In genomic region chr2:33884623-33885263, GRCm38 (mm10) we compare ENCODE assay signal across 8 mouse cellular contexts. TPM values are rescaled to one million over a fixed set of nuclear protein-coding genes. Genes with fewer than 3 reads are reported as not detected.
DNase-seq lines count a peak whose midpoint lies in the region; ATAC-seq lines count a peak whose summit lies in the region.

No protein-coding gene starts in this region.

- H3K4me2 ChIP-seq in forebrain, embryonic 11.5 days (ENCODE audit: low read depth, low read length, severe bottlenecking), result no peak overlapping the region
- peak overlapping the region; percentile 90 for H3K4me2 ChIP-seq in neural tube, embryonic 13.5 days

- no peak overlapping the region for H3K9ac ChIP-seq in forebrain, embryonic 11.5 days (ENCODE audit: low read length)
- peak overlapping the region; percentile 100 for H3K9ac ChIP-seq in neural tube, embryonic 13.5 days

- peaks cover 13% of the 10 kb centered on the region; the same call in 1 of the 2 replicates for H3K27me3 ChIP-seq in forebrain, embryonic 10.5 days (ENCODE audit: poor library complexity, severe bottlenecking)
- H3K27me3 ChIP-seq in forebrain, embryonic 11.5 days (ENCODE audit: control insufficient read depth, insufficient read depth, low read length), result no peaks in the 10 kb centered on the region
- H3K27me3 ChIP-seq in neural tube, embryonic 13.5 days, result no peaks in the 10 kb centered on the region

- no peak for DNase-seq in forebrain, embryonic 10.5 days (ENCODE audit: extremely low spot score, low spot score)
- DNase-seq in forebrain, embryonic 11.5 days (ENCODE audit: low spot score), result no peak
- peak; percentile 13 to 26 for DNase-seq in right cerebral cortex, postnatal 36 days (ENCODE audit: low spot score in 2 of 2)
- DNase-seq in right cerebral cortex, postnatal 14 days, result no peak
- DNase-seq in large intestine, adult 2 months (ENCODE audit: low read depth, low spot score), result peak; percentile 16
- DNase-seq in urinary bladder, postnatal 14 days (ENCODE audit: low spot score), result no peak

- H3K27ac ChIP-seq in forebrain, embryonic 10.5 days, result peak overlapping the region; percentile 37
- no peak overlapping the region for H3K27ac ChIP-seq in forebrain, embryonic 11.5 days (ENCODE audit: low read depth, low read length)
- H3K27ac ChIP-seq in neural tube, embryonic 13.5 days (replicated peaks), result peak overlapping the region; percentile 99

- H3K36me3 ChIP-seq in forebrain, embryonic 10.5 days (replicated peaks), result peaks cover 9% of the 10 kb centered on the region
- no peaks in the 10 kb centered on the region for H3K36me3 ChIP-seq in forebrain, embryonic 11.5 days (ENCODE audit: control insufficient read depth, insufficient read depth, low read length)
- H3K36me3 ChIP-seq in neural tube, embryonic 13.5 days, result no peaks in the 10 kb centered on the region

- WGBS in forebrain, embryonic 10.5 days, result 91% methylated on average over 7 of the region's 7 CpGs
- WGBS in forebrain, embryonic 11.5 days, result 93% methylated on average over 7 of the region's 7 CpGs
- WGBS in large intestine, adult 2 months, result 60% methylated on average over 7 of the region's 7 CpGs
- WGBS in neural tube, embryonic 13.5 days, result 75% methylated on average over 7 of the region's 7 CpGs

- no peak for ATAC-seq in forebrain, embryonic 11.5 days (replicated peaks; ENCODE audit: low FRiP score)
- no peak for ATAC-seq in neural tube, embryonic 13.5 days (ENCODE audit: low read depth)
- ATAC-seq in inflammation-experienced regulatory T-cells, adult 6 months, result no peak

- peaks cover 49% of the 10 kb centered on the region for H3K4me1 ChIP-seq in forebrain, embryonic 10.5 days
- H3K4me1 ChIP-seq in forebrain, embryonic 11.5 days (replicated peaks; ENCODE audit: control insufficient read depth, insufficient read depth, low read length), result peaks cover 12% of the 10 kb centered on the region
- peaks cover 73% of the 10 kb centered on the region for H3K4me1 ChIP-seq in neural tube, embryonic 13.5 days (replicated peaks)

- no peaks in the 10 kb centered on the region for H3K9me3 ChIP-seq in forebrain, embryonic 10.5 days
- H3K9me3 ChIP-seq in forebrain, embryonic 11.5 days (ENCODE audit: control insufficient read depth, low read length), result no peaks in the 10 kb centered on the region
- no peaks in the 10 kb centered on the region for H3K9me3 ChIP-seq in neural tube, embryonic 13.5 days

- H3K4me3 ChIP-seq in forebrain, embryonic 10.5 days, result no peak overlapping the region
- H3K4me3 ChIP-seq in forebrain, embryonic 11.5 days (ENCODE audit: low read depth, low read length), result no peak overlapping the region
- H3K4me3 ChIP-seq in neural tube, embryonic 13.5 days, result peak overlapping the region; percentile 83

RNA-seq across cellular contexts. Expression of gene Mvb12b, which starts 3.0 kb away (rescaled TPM):
- 15.7 and 15.8 TPM in 2 replicates for polyA plus RNA-seq in forebrain, embryonic 10.5 days (2016; fragmentation: Nextera tagmentation; extraction: Ambion mirVana)
- polyA plus RNA-seq in forebrain, embryonic 11.5 days (2014; fragmentation: Nextera tagmentation; extraction: Ambion mirVana), result 30.9 and 31.1 TPM in 2 replicates
- 7.1 and 7.9 TPM in 2 replicates for polyA plus RNA-seq in large intestine, adult 2 months (2012; rRNA removed)
- polyA plus RNA-seq in neural tube, embryonic 13.5 days (2015; fragmentation: Nextera tagmentation; extraction: Ambion mirVana), result 60.5 and 67.6 TPM in 2 replicates
- polyA plus RNA-seq in inflammation-experienced regulatory T-cells, adult 6 months (2017; shearing (Covaris generic)), result 1 to 10 TPM in 2 of 3 experiments, under 1 TPM in 1; 0.80 to 2.0 (median 1.9) TPM

Comparison
In these comparisons a context has a peak if more than half of its experiments do, and no peak if none do; other contexts are left out.
1. DNase-seq: peak in right cerebral cortex, postnatal 36 days (2 of 2) and large intestine, adult 2 months (single experiment); none in forebrain, embryonic 10.5 days (single experiment), forebrain, embryonic 11.5 days (single experiment), right cerebral cortex, postnatal 14 days (single experiment) and urinary bladder, postnatal 14 days (single experiment).